Mouse (Mus musculus) CH12.LX (cell line): ENCODE data around the gene Grip1. TPM values are rescaled to one million over a fixed set of nuclear protein-coding genes. Genes with fewer than 3 reads are reported as not detected.

Experiments used
- DNase-seq: peaks from one replicate; pipeline ENCODE4 v3.0.0-alpha.2; 2013; ENCODE audit errors: extremely low read depth
- H3K27ac ChIP-seq: 2 replicates; pipeline ENCODE4 v1.5.1; 2012; ENCODE audit warnings: low read depth, mild to moderate bottlenecking, control low read depth, moderate library complexity; ENCODE audit not compliant: insufficient read depth
- H3K27me3 ChIP-seq: replicated peaks from 2 replicates; pipeline ENCODE3; 2012; ENCODE audit warnings: inconsistent platforms
- H3K36me3 ChIP-seq, 2 experiments: replicated peaks in 1 of 2; 2 replicates each; pipeline versions ENCODE3 to v1.6.1; 2012; ENCODE audit warnings: inconsistent platforms in 1 of 2, low read length in 1 of 2, mild to moderate bottlenecking in 1 of 2, mixed read lengths in 1 of 2, moderate library complexity in 1 of 2; ENCODE audit not compliant: control insufficient read depth in 1 of 2, insufficient read depth in 1 of 2
- H3K4me1 ChIP-seq, 2 experiments: 2 replicates each; pipeline ENCODE4 v1.6.1; 2012; ENCODE audit warnings: inconsistent platforms in 1 of 2, moderate library complexity in 1 of 2; ENCODE audit not compliant: insufficient read depth in 2 of 2, control insufficient read depth in 1 of 2
- H3K4me2 ChIP-seq: 2 replicates; pipeline ENCODE4 v1.6.1; 2012; ENCODE audit warnings: low read depth, mild to moderate bottlenecking, control low read depth; ENCODE audit not compliant: poor library complexity, insufficient read depth, severe bottlenecking
- H3K4me3 ChIP-seq, 3 experiments: fragments of 150-350 bp in 1 of 3; sonication (generic) in 1 of 3; replicated peaks in 1 of 3; 2 replicates each; pipeline versions ENCODE3 to v1.5.1; 2011 to 2012; ENCODE audit warnings: low read depth in 2 of 3, low read length in 2 of 3, mild to moderate bottlenecking in 2 of 3, moderate library complexity in 2 of 3, control low read depth in 1 of 3, improper control_type of control experiment in 1 of 3, inconsistent platforms in 1 of 3, mixed read lengths in 1 of 3; ENCODE audit not compliant: poor library complexity in 1 of 3
- H3K79me2 ChIP-seq: replicated peaks from 2 replicates; pipeline ENCODE4 v1.6.1; 2012; ENCODE audit warnings: mild to moderate bottlenecking, moderate library complexity; ENCODE audit not compliant: control insufficient read depth, poor library complexity, insufficient read depth, severe bottlenecking; ENCODE audit errors: extremely low read depth
- H3K9ac ChIP-seq: 2 replicates; pipeline ENCODE4 v1.6.1; 2012; ENCODE audit warnings: low read depth, mild to moderate bottlenecking, control low read depth, moderate library complexity; ENCODE audit not compliant: insufficient read depth
- H3K9me3 ChIP-seq: replicated peaks from 2 replicates; pipeline ENCODE3; 2012; ENCODE audit warnings: low read length, inconsistent platforms, mixed read lengths
- CHD1 ChIP-seq: IDR thresholded peaks from 2 replicates; pipeline ENCODE4 v1.6.1; 2012; ENCODE audit warnings: low read depth, low read length, improper control_type of control experiment, inconsistent platforms
- CTCF ChIP-seq, 2 experiments: IDR thresholded peaks in 1 of 2; conservative IDR thresholded peaks in 1 of 2; 2 replicates each; pipeline ENCODE4 v1.5.1; 2011 to 2012; ENCODE audit warnings: low read depth in 2 of 2, low read length in 2 of 2, improper control_type of control experiment in 1 of 2, inconsistent platforms in 1 of 2, mild to moderate bottlenecking in 1 of 2, moderate library complexity in 1 of 2
- E2F4 ChIP-seq: IDR thresholded peaks from 2 replicates; pipeline ENCODE4 v1.6.1; 2011; ENCODE audit warnings: low read depth, low read length, improper control_type of control experiment; ENCODE audit not compliant: insufficient replicate concordance
- ELF1 ChIP-seq: IDR thresholded peaks from 2 replicates; pipeline ENCODE4 v1.6.1; 2014; ENCODE audit warnings: low read depth, mild to moderate bottlenecking, inconsistent platforms, low read length, improper control_type of control experiment
- ETS1 ChIP-seq: conservative IDR thresholded peaks from 2 replicates; pipeline ENCODE4 v1.6.1; 2012; ENCODE audit warnings: low read depth, mild to moderate bottlenecking, inconsistent platforms, low read length, improper control_type of control experiment, moderate library complexity
- GABPA ChIP-seq: IDR thresholded peaks from 2 replicates; pipeline ENCODE4 v1.6.1; 2012; ENCODE audit warnings: low read depth, low read length, improper control_type of control experiment, inconsistent platforms; ENCODE audit not compliant: insufficient replicate concordance
- HCFC1 ChIP-seq: IDR thresholded peaks from 2 replicates; pipeline ENCODE4 v1.6.1; 2012; ENCODE audit warnings: low read depth, mild to moderate bottlenecking, inconsistent platforms, low read length, improper control_type of control experiment
- JUN ChIP-seq: IDR thresholded peaks from 2 replicates; pipeline ENCODE4 v1.6.1; 2011; ENCODE audit warnings: low read depth, mild to moderate bottlenecking, low read length, improper control_type of control experiment, moderate library complexity; ENCODE audit not compliant: insufficient read depth
- KAT2A ChIP-seq: IDR thresholded peaks from 2 replicates; pipeline ENCODE4 v1.6.1; 2012; ENCODE audit warnings: low read length, improper control_type of control experiment, inconsistent platforms; ENCODE audit not compliant: insufficient replicate concordance
- MEF2A ChIP-seq: IDR thresholded peaks from 2 replicates; pipeline ENCODE4 v1.6.1; 2014; ENCODE audit warnings: low read depth, mild to moderate bottlenecking, inconsistent platforms, low read length, improper control_type of control experiment, borderline replicate concordance
- MXI1 ChIP-seq: IDR thresholded peaks from 2 replicates; pipeline ENCODE4 v1.6.1; 2011; ENCODE audit warnings: mild to moderate bottlenecking, low read depth, low read length, improper control_type of control experiment
- NELFE ChIP-seq: IDR thresholded peaks from 2 replicates; pipeline ENCODE4 v1.6.1; 2011; ENCODE audit warnings: low read depth, low read length, improper control_type of control experiment
- NRF1 ChIP-seq: IDR thresholded peaks from 2 replicates; pipeline ENCODE4 v1.6.1; 2014; ENCODE audit warnings: low read depth, mild to moderate bottlenecking, inconsistent platforms, low read length, improper control_type of control experiment, moderate library complexity
- POLR2A ChIP-seq: IDR thresholded peaks from 2 replicates; pipeline ENCODE4 v1.6.1; 2011; ENCODE audit warnings: low read depth, mild to moderate bottlenecking, improper control_type of control experiment, low read length
- RCOR1 ChIP-seq: conservative IDR thresholded peaks from 2 replicates; pipeline ENCODE4 v1.6.1; 2012; ENCODE audit warnings: low read depth, mild to moderate bottlenecking, inconsistent platforms, low read length, improper control_type of control experiment
- SIN3A ChIP-seq: IDR thresholded peaks from 2 replicates; pipeline ENCODE4 v1.6.1; 2012; ENCODE audit warnings: low read length, improper control_type of control experiment, inconsistent platforms
- SMC3 ChIP-seq: IDR thresholded peaks from 2 replicates; pipeline ENCODE4 v1.6.1; 2011; ENCODE audit warnings: low read depth, low read length, improper control_type of control experiment
- TCF12 ChIP-seq: IDR thresholded peaks from 2 replicates; pipeline ENCODE4 v1.6.1; 2014; ENCODE audit warnings: low read depth, mild to moderate bottlenecking, inconsistent platforms, low read length, improper control_type of control experiment
- USF2 ChIP-seq: conservative IDR thresholded peaks from 2 replicates; pipeline ENCODE4 v1.6.1; 2011; ENCODE audit warnings: low read depth, low read length, improper control_type of control experiment
- ZC3H11A ChIP-seq: IDR thresholded peaks from 2 replicates; pipeline ENCODE4 v1.6.1; 2012; ENCODE audit warnings: low read depth, mild to moderate bottlenecking, inconsistent platforms, low read length, improper control_type of control experiment
- ZMIZ1 ChIP-seq: IDR thresholded peaks from 2 replicates; pipeline ENCODE4 v1.6.1; 2012; ENCODE audit warnings: low read depth, mild to moderate bottlenecking, inconsistent platforms, low read length, improper control_type of control experiment
- dilution Hi-C: fragments of 300-500 bp; cut with MboI; formaldehyde crosslinking; loops from 2 replicates; pipeline ENCODE4 v1.14.3; 2020; ENCODE audit warnings: low sequenced_read_pairs; ENCODE audit not compliant: extremely low pct_unique_long_range_greater_than_20kb, extremely low pct_ligation_motif_present
- in situ Hi-C: fragments of 300-500 bp; cut with MboI; formaldehyde crosslinking; loops from 3 replicates; pipeline ENCODE4 v1.14.3; 2019; ENCODE audit warnings: low sequenced_read_pairs, low pct_ligation_motif_present, low pct_unique_long_range_greater_than_20kb, mixed read lengths
- polyA plus RNA-seq: library from polyadenylated mRNA; unstranded; fragments of >175 nt; gene quantifications from 2 replicates; pipeline ENCODE4 v1.2.1, GENCODE M21; 2012; ENCODE audit warnings: low read depth; ENCODE audit not compliant: insufficient read length
- total RNA-seq, 2 experiments: library from RNA; depleted of rRNA; stranded (reverse); fragments of 300-350 nt in 1 of 2; fragments of >200 nt in 1 of 2; gene quantifications; 2 replicates each; pipeline ENCODE4 v1.2.3; 2012 to 2014

Grip1 gene
- total and polyA plus RNA-seq, 3 experiments: 0.09 to 0.33 (median 0.13) TPM

- no peak for DNase-seq
- TF ChIP-seq NELFE (no peak), JUN (no peak), KAT2A (no peak), RCOR1 (no peak), E2F4 (no peak), CHD1 (no peak), SIN3A (no peak), CTCF (conservative IDR thresholded peaks at IDR 0.05 in 1 of 2, IDR thresholded peaks at IDR 0.05 in 1 of 2; ENCODE audit: low read depth in 2 of 2, low read length in 2 of 2) (no peak), MXI1 (no peak), HCFC1 (no peak), POLR2A (no peak), TCF12 (no peak), ETS1 (no peak)
- Histone ChIP-seq H3K79me2 (no peaks in the 10 kb centered on the region), H3K4me1 (peaks cover 0 to 3% of the 10 kb centered on the region in 2 experiments; a peak in 1 of 4 replicates), H3K27me3 (no peaks in the 10 kb centered on the region), H3K4me2 (no peak overlapping the region), H3K4me3 (no peak overlapping the region), H3K27ac (no peak overlapping the region), H3K36me3 (no peaks in the 10 kb centered on the region), H3K9me3 (no peaks in the 10 kb centered on the region), H3K9ac (no peak overlapping the region)
- dilution Hi-C loops (no loop called here), in situ Hi-C loops (no loop called here)
Measured at GRCm38 (mm10) chr10:119447930-119448329, 5.7 kb upstream of the Grip1 start.

DNA sequence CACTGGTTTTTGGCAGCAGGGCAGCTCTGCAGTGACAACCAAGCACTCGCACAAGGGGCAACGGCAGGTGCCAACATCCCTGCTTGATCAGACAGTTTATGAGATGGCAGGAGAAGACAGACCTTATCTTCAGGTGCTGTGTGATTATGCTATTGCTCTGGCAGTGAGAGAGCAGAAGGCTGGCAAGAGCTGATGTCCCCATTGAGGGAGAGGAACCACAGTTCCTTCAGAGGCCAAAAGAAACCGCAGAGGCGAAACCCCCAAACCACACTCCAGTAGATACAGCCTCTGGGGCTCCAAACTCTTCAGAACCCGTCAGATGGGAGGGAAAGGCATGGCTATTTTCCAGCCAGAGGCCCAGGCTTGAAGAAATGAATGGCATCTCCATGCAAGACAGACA is 932 bp upstream of the Grip1 start:
- in situ Hi-C loops: no loop called here
- no peak overlapping the region for H3K4me3 ChIP-seq
- no peak overlapping the region for H3K4me2 ChIP-seq

DNA sequence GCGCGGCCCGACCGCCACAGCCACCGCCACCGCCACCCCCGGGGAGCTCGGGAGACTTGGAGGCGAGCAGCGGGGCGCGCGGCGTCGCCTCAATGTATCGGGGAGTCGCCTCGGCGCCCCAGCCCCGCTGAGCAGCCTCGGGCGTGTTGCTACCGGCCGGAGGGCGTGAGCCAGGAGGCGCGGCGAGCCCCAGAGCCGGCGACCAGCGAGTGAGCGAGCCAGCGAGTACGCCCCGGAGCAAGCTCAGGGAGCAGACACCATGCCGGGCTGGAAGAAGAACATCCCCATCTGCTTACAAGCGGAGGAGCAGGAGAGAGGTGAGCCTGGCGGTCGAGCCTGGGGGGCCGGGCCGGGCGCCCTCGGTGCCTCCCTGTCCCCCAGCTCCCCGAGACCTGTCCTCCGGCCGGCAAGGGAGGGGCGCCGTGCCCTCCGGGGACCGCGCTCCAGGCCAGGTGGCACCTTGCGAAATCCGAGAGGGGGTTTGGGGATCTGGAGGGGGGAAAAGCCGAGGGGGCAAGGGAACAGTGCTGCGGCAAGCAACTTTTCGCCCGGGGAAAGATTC is 557 bp downstream of the Grip1 start:
- DNase-seq: no peak
- no peak overlapping the region for H3K4me3 ChIP-seq
- H3K9ac ChIP-seq: no peak overlapping the region
- no peak overlapping the region for H3K4me2 ChIP-seq
- H3K4me1 ChIP-seq: no peaks in the 10 kb centered on the region
- H3K79me2 ChIP-seq: no peaks in the 10 kb centered on the region
- no peak overlapping the region for H3K27ac ChIP-seq
- in situ Hi-C loops: no loop called here
- no peak for TF ChIP-seq SMC3
- no peak for TF ChIP-seq ZC3H11A
- no peak for TF ChIP-seq MEF2A
- TF ChIP-seq USF2: no peak
- TF ChIP-seq ELF1: no peak
- H3K27me3 ChIP-seq: no peaks in the 10 kb centered on the region
- dilution Hi-C loops: no loop called here
- H3K9me3 ChIP-seq: peaks cover 6% of the 10 kb centered on the region
- no peaks in the 10 kb centered on the region for H3K36me3 ChIP-seq

More for the DNA sequence above, 932 bp upstream of the Grip1 start:
- H3K4me1 ChIP-seq: peaks cover 0 to 3% of the 10 kb centered on the region in 2 experiments; a peak in 1 of 4 replicates
- dilution Hi-C loops: no loop called here
- H3K27me3 ChIP-seq: no peaks in the 10 kb centered on the region
- no peak overlapping the region for H3K9ac ChIP-seq
- no peaks in the 10 kb centered on the region for H3K36me3 ChIP-seq
- TF ChIP-seq ZMIZ1 (no peak), NRF1 (no peak), GABPA (no peak)
- TF ChIP-seq, all 38 proteins: peak for 0
- Histone ChIP-seq H3K27ac (no peak overlapping the region), H3K9me3 (peaks cover 6% of the 10 kb centered on the region), H3K79me2 (no peaks in the 10 kb centered on the region)
- no peak for DNase-seq
